Mouse (Mus musculus): ENCODE results near the gene Tk2. TPM values are rescaled to one million over a fixed set of nuclear protein-coding genes. Genes with fewer than 3 reads are reported as not detected.

The Tk2 gene
- polyA plus RNA-seq, 1 experiment from 2014 or later: 18.0 TPM

Other genes starting within 250 kb of the Tk2 start
- 31.6 and 36.5 TPM in 2 replicates for gene Cdh5, start 146.9 kb downstream of the Tk2 start, polyA plus RNA-seq (2015; fragmentation: Nextera tagmentation; extraction: Ambion mirVana)
- gene Bean1, start 78.1 kb downstream of the Tk2 start, polyA plus RNA-seq (2015; fragmentation: Nextera tagmentation; extraction: Ambion mirVana): 1.1 and 1.7 TPM in 2 replicates
- gene Cklf, start 2.3 kb upstream of the Tk2 start, polyA plus RNA-seq (2015; fragmentation: Nextera tagmentation; extraction: Ambion mirVana): 36.9 and 38.4 TPM in 2 replicates
- not detected in 2 replicates for gene Cmtm2a, start 44.6 kb upstream of the Tk2 start, polyA plus RNA-seq (2015; fragmentation: Nextera tagmentation; extraction: Ambion mirVana)
- gene Gm45711, start 61.5 kb upstream of the Tk2 start, polyA plus RNA-seq (2015; fragmentation: Nextera tagmentation; extraction: Ambion mirVana): not detected in 2 replicates
- gene Cmtm1, start 61.6 kb upstream of the Tk2 start, polyA plus RNA-seq (2015; fragmentation: Nextera tagmentation; extraction: Ambion mirVana): not detected in 2 replicates
- gene Gm11020, start 73.0 kb upstream of the Tk2 start, polyA plus RNA-seq (2015; fragmentation: Nextera tagmentation; extraction: Ambion mirVana): not detected in 2 replicates
- not detected in 2 replicates for gene Cmtm2b, start 73.7 kb upstream of the Tk2 start, polyA plus RNA-seq (2015; fragmentation: Nextera tagmentation; extraction: Ambion mirVana)
- 166 and 178 TPM in 2 replicates for gene Cmtm3, start 90.9 kb upstream of the Tk2 start, polyA plus RNA-seq (2015; fragmentation: Nextera tagmentation; extraction: Ambion mirVana)
- 1.7 and 2.7 TPM in 2 replicates for gene Cmtm4, start 147.2 kb upstream of the Tk2 start, polyA plus RNA-seq (2015; fragmentation: Nextera tagmentation; extraction: Ambion mirVana)
- gene Dync1li2, start 194.5 kb upstream of the Tk2 start, polyA plus RNA-seq (2015; fragmentation: Nextera tagmentation; extraction: Ambion mirVana): 53.7 and 62.8 TPM in 2 replicates

Measured in limb, embryonic 15.5 days (tissue).